In the genomic region with DNA sequence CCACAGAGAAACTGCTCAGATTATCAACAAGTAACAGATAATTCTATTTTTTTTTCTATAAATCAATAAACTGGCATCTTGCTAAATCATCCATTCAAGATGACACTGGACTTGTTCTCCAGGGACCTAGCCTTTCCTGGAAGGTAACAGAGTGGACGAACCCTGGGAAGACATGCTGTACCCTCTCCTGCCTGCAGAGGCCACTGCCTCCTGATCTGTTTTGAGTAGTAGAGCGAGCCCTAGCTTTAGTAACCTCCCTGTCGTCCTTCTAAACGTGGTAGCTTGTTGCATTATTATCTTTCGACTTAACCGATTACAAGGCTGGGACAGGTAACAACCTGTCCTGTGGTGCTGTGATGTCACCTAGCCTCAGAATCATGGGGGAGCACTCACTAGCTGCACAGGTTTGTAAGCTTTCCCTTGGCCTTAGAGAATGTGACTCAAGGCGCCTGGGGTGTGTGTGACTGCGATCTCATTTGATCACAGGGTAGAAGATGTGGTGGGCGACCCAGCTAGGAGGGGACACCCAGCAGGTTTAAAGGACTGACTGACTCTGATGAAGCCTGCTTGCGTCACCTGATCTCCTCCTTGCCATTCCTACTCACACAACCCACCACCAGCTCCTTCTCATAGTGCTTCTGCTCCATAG, we compare ENCODE assay signal across 9 mouse cellular contexts.
A peak's percentile ranks its signal among the peaks of the same experiment; 100 is the strongest.
DNase-seq lines count a peak whose midpoint lies in the region; ATAC-seq and TF ChIP-seq lines count a peak whose summit lies in the region.
"Had no signal": no experiment of that assay in that cellular context is flagged by ENCODE, and none has a peak within 500 bp of the region (broad histone marks: within the 10 kb centered on the region; RNA-seq: fewer than 3 reads in every experiment).

No protein-coding gene starts in this region.

- 56% methylated on average over 10 of the region's 10 CpGs for WGBS in intestine, embryonic 14.5 days
- WGBS in limb, embryonic 10.5 days, result 57% methylated on average over 10 of the region's 10 CpGs
- WGBS in neural tube, embryonic 13.5 days, result 56% methylated on average over 10 of the region's 10 CpGs

- peak; percentile 66; the same call in 1 of the 2 replicates for ATAC-seq in intestine, embryonic 14.5 days (replicated peaks; ENCODE audit: low FRiP score, low TSS enrichment, low read depth)
- ATAC-seq in neural tube, embryonic 13.5 days (ENCODE audit: low read depth), result peak; percentile 69; the same call in 1 of the 2 replicates
- no peak for ATAC-seq in erythroid progenitor cell, adult 5-6 weeks (replicated peaks; ENCODE audit: low FRiP score, poor library complexity, severe bottlenecking)

- no peaks in the 10 kb centered on the region for H3K9me3 ChIP-seq in intestine, embryonic 14.5 days (ENCODE audit: control insufficient read depth, low read length)
- no peaks in the 10 kb centered on the region for H3K9me3 ChIP-seq in limb, embryonic 10.5 days (replicated peaks)
- no peaks in the 10 kb centered on the region for H3K9me3 ChIP-seq in neural tube, embryonic 13.5 days

- H3K27ac ChIP-seq in intestine, embryonic 14.5 days (ENCODE audit: low read depth), result no peak overlapping the region
- H3K27ac ChIP-seq in limb, embryonic 10.5 days, result no peak overlapping the region
- H3K27ac ChIP-seq in neural tube, embryonic 13.5 days (replicated peaks), result no peak overlapping the region

- H3K9ac ChIP-seq in intestine, embryonic 14.5 days (ENCODE audit: low read length), result no peak overlapping the region
- H3K9ac ChIP-seq in neural tube, embryonic 13.5 days, result no peak overlapping the region

- peak; percentile 80 for TF ChIP-seq CTCF in brain, embryonic 14.5 days (IDR thresholded peaks at IDR 0.05; ENCODE audit: borderline replicate concordance, extremely low read depth, insufficient read depth, insufficient read length)

- no peak overlapping the region for H3K4me3 ChIP-seq in intestine, embryonic 14.5 days (ENCODE audit: low read depth, low read length)
- H3K4me3 ChIP-seq in limb, embryonic 10.5 days, result no peak overlapping the region
- no peak overlapping the region for H3K4me3 ChIP-seq in neural tube, embryonic 13.5 days
- H3K4me3 ChIP-seq: erythroblast, embryonic 14.5 days had no signal

- no peak for TF ChIP-seq POLR2A in brain, embryonic 14.5 days (IDR thresholded peaks at IDR 0.05; ENCODE audit: borderline replicate concordance, extremely low read depth, insufficient read depth, insufficient read length, poor library complexity, severe bottlenecking)

- H3K4me2 ChIP-seq in intestine, embryonic 14.5 days (ENCODE audit: low read length), result no peak overlapping the region
- no peak overlapping the region for H3K4me2 ChIP-seq in neural tube, embryonic 13.5 days

- no peaks in the 10 kb centered on the region for H3K27me3 ChIP-seq in intestine, embryonic 14.5 days (replicated peaks; ENCODE audit: control insufficient read depth, insufficient read depth, low read length)
- no peaks in the 10 kb centered on the region for H3K27me3 ChIP-seq in limb, embryonic 10.5 days (ENCODE audit: low read depth, poor library complexity, severe bottlenecking)
- H3K27me3 ChIP-seq in neural tube, embryonic 13.5 days, result no peaks in the 10 kb centered on the region

- DNase-seq in urinary bladder, postnatal 14 days (ENCODE audit: low spot score), result peak; percentile 68
- DNase-seq in urinary bladder, adult 2 months (ENCODE audit: low spot score), result no peak
- peak; percentile 68 for DNase-seq in brain, embryonic 14.5 days (ENCODE audit: low read depth)
- peak; percentile 51 to 53 for DNase-seq in frontal cortex, postnatal 25 days (ENCODE audit: low spot score in 2 of 2)
- DNase-seq in intestine, embryonic 14.5 days (ENCODE audit: low spot score), result peak; percentile 62
- peak; percentile 46 for DNase-seq in limb, embryonic 10.5 days (ENCODE audit: low spot score)

- no peaks in the 10 kb centered on the region for H3K36me3 ChIP-seq in intestine, embryonic 14.5 days (ENCODE audit: control insufficient read depth, insufficient read depth, low read length)
- H3K36me3 ChIP-seq in limb, embryonic 10.5 days, result no peaks in the 10 kb centered on the region
- H3K36me3 ChIP-seq in neural tube, embryonic 13.5 days, result no peaks in the 10 kb centered on the region

- no peaks in the 10 kb centered on the region for H3K4me1 ChIP-seq in intestine, embryonic 14.5 days (replicated peaks; ENCODE audit: control insufficient read depth, insufficient read depth, low read length)
- H3K4me1 ChIP-seq in limb, embryonic 10.5 days, result peaks cover 13% of the 10 kb centered on the region; the same call in 1 of the 2 replicates
- peaks cover 6% of the 10 kb centered on the region; the same call in 1 of the 2 replicates for H3K4me1 ChIP-seq in neural tube, embryonic 13.5 days (replicated peaks)
